Mouse (Mus musculus) neutrophil, adult 83 days (primary cell): ENCODE measurements around the gene Slc38a10. TPM values are rescaled to one million over a fixed set of nuclear protein-coding genes. Genes with fewer than 3 reads are reported as not detected.

ENCODE experiments used
- total RNA-seq, 2 experiments: library from RNA; stranded (reverse); gene quantifications; one replicate each; pipeline ENCODE4 v1.2.4; 2023

Slc38a10 gene
- total RNA-seq: 10 to 100 TPM; 84.7 to 90.3 TPM

DNA sequence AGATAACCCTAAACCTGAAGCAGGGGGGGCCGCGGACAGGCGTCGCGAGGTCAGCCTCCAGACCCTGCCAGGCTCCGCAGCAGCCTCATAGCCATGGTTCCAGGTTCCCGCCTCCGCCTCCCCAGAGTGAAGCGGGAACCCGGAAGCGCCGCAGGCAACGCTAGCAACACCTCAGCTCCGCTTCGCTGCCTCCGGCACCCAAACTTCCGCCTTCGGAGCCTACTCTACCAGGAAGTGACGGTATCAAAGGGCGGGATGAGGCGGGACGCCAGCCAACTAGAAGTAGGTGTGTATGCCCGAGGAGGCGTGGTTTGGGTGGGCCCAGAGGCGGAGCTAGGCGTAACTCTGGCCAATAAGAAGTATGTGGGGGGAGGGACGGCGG, at the start of gene Slc38a10:
TSS of gene Slc38a10 (minus strand) at position 234 of the 382 bp plus-strand sequence.

DNA sequence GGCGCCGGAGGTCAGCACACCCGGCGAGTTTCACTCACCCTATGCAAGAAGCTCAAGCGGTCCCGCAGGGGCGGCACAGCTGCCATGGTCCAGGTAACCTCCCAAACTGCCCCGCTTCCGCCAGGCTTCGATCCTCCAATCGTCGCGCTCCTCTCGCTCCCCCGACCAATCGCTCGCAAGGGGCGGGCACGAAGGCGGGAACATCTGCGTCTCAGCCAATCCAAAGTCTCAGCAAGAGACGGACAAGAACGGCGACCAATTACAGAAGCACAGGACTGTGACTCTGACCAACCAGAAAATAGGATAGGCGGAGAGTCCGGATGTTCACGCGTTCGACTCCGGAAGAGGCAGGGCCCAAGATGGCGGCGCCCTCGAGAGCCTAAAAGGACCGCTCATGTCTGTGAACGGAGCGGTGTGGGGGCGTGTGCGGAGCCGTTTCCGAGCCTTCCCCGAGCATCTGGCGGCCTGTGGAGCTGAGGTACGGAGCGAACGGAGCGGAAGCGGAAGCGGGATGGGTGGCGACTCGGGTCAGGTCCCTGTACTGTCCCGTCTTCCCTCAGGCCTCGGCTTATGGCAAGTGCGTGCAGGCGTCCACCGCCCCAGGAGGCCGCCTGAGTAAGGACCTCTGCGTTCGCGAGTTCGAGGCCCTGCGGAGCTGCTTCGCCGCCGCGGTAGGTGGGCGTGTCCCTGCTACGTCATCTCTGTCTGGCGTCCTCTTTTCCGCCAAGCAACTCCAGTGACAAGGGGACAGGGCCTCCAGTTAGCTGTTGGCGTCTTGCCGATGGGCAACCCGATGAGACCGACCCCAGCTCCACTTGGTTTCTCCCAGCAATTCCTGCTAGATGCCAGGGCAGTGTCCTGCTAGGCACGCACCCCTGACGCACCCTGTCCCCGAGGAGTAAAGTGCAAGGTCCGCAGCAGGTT, 52.3 kb downstream of the Slc38a10 start, which contains the start of the genes Tepsin and Ndufaf8:
TSS of gene Tepsin (minus strand) at position 144 of the 924 bp plus-strand sequence.
TSS of gene Ndufaf8 (plus strand) at position 341 of the 924 bp plus-strand sequence.

DNA sequence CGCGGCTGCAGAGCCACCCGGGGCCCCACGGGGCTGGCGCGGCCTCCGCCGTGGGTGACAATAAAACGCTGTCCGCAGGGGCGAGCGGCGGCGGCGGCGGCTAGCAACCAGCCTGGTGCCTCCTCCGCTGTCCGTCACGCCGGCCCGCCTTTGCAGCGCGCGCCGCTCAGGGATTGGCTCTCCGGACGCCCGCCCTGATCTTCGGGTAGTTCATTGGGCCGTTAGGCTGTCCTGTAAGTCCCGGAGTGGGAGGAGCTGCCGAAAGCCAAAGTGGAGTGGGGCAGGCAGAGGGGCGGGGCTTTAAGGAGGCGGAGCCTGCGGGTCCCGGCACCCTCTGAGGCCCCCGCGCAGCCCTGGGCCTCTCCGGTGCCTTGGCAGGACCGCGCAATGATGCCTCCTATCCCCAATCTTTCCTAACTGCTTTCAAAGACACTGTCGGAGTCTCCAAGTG, 64.4 kb downstream of the Slc38a10 start, which contains the start of gene Cep131:
TSS of gene Cep131 (minus strand) at position 126 of the 451 bp plus-strand sequence.

Other genes starting within 250 kb of the Slc38a10 start
- 10 to 100 TPM; 23.2 to 26.9 TPM for gene Chmp6, start 237.9 kb downstream of the Slc38a10 start, total RNA-seq
- gene Baiap2, start 208.6 kb downstream of the Slc38a10 start, total RNA-seq: 10 to 100 TPM; 14.6 to 16.0 TPM
- 10 to 100 TPM; 55.2 to 61.9 TPM for gene Aatk, start 104.2 kb downstream of the Slc38a10 start, total RNA-seq
- 10 to 100 TPM in 1 of 2 experiments, 1 to 10 TPM in 1; 6.2 to 10.5 TPM for gene Cep131, start 64.5 kb downstream of the Slc38a10 start, total RNA-seq
- gene Tepsin, start 52.6 kb downstream of the Slc38a10 start, total RNA-seq: 10 to 100 TPM; 16.2 to 18.6 TPM
- gene Ndufaf8, start 52.4 kb downstream of the Slc38a10 start, total RNA-seq: 10 to 100 TPM; 16.3 to 20.8 TPM
- 1 to 10 TPM; 3.8 to 5.6 TPM for gene Bahcc1, start 81.6 kb upstream of the Slc38a10 start, total RNA-seq
- 1,000 to 10,000 TPM; 3,735 to 3,853 TPM for gene Actg1, start 197.2 kb upstream of the Slc38a10 start, total RNA-seq
- gene Fscn2, start 210.2 kb upstream of the Slc38a10 start, total RNA-seq: under 1 TPM; 0.53 to 0.61 TPM
- gene Faap100, start 227.4 kb upstream of the Slc38a10 start, total RNA-seq: 10 to 100 TPM; 11.2 to 13.9 TPM